Mouse (Mus musculus) embryonic facial prominence, embryonic 15.5 days (tissue): ENCODE data around the gene Noc2l. TPM values are rescaled to one million over a fixed set of nuclear protein-coding genes. Genes with fewer than 3 reads are reported as not detected.
A peak's percentile ranks its signal among the peaks of the same experiment; 100 is the strongest.

Source experiments
- ATAC-seq: fragments of 200-750 bp; cut with Nextera tagmentation; 2 replicates; pipeline ENCODE4 v1.8.0; 2017; ENCODE audit warnings: low read depth, moderate TSS enrichment; ENCODE audit not compliant: insufficient number of reproducible peaks, low FRiP score, low TSS enrichment
- H3K27ac ChIP-seq: fragments of 300-500 bp; sonication (generic); replicated peaks from 2 replicates; pipeline ENCODE4 v1.5.1; 2015; ENCODE audit warnings: mild to moderate bottlenecking, inconsistent platforms
- H3K27me3 ChIP-seq: fragments of 300-500 bp; sonication (generic); 2 replicates; pipeline ENCODE4 v1.6.1; 2015; ENCODE audit warnings: inconsistent platforms
- H3K36me3 ChIP-seq: fragments of 300-500 bp; sonication (generic); 2 replicates; pipeline ENCODE4 v1.6.1; 2015; ENCODE audit warnings: mild to moderate bottlenecking, inconsistent platforms
- H3K4me1 ChIP-seq: fragments of 300-500 bp; sonication (generic); 2 replicates; pipeline ENCODE4 v1.6.1; 2015; ENCODE audit warnings: inconsistent platforms
- H3K4me2 ChIP-seq: fragments of 300-500 bp; sonication (generic); replicated peaks from 2 replicates; pipeline ENCODE4 v1.6.1; 2015; ENCODE audit warnings: mild to moderate bottlenecking, inconsistent platforms
- H3K4me3 ChIP-seq: fragments of 300-500 bp; sonication (generic); replicated peaks from 2 replicates; pipeline ENCODE4 v1.5.1; 2015; ENCODE audit warnings: mild to moderate bottlenecking, inconsistent platforms
- H3K9ac ChIP-seq: fragments of 300-500 bp; sonication (generic); 2 replicates; pipeline ENCODE4 v1.6.1; 2015; ENCODE audit warnings: inconsistent platforms
- H3K9me3 ChIP-seq: fragments of 300-500 bp; sonication (generic); replicated peaks from 2 replicates; pipeline ENCODE4 v1.6.1; 2016; ENCODE audit warnings: inconsistent platforms
- WGBS: fragments of 180-500 bp; shearing (Covaris S2); methylation state at CpG from one replicate; pipeline ENCODE4 v1.1.7; 2015; 5-methylcytosine and 5-hydroxymethylcytosine counted together
- microRNA-seq: library from miRNA; unstranded; fragments of <30 nt; microRNA quantifications from one replicate; pipeline ENCODE4, GENCODE M21; 2016; ENCODE audit warnings: borderline number of aligned reads
- polyA plus RNA-seq: library from polyadenylated mRNA; unstranded; fragments of >200 nt; fragmentation: Nextera tagmentation; extraction: Ambion mirVana; gene quantifications from 2 replicates; pipeline ENCODE4 v1.2.1, GENCODE M21; 2015

The Noc2l gene
- polyA plus RNA-seq, 1 experiment from 2014 or later: 71.9 TPM

- 65% methylated on average over 11 of the region's 11 CpGs for WGBS
- H3K9ac ChIP-seq: no peak overlapping the region
Observed at GRCm38 (mm10) chr4:156249567-156249966, 13.8 kb downstream of the Noc2l start.

GRCm38 (mm10) chr4:156251081-156251480, 15.3 kb downstream of the Noc2l start:
- ATAC-seq: no peak
- Histone ChIP-seq H3K4me3 (no peak overlapping the region), H3K27me3 (peaks cover 31% of the 10 kb centered on the region), H3K36me3 (peaks cover 32% of the 10 kb centered on the region), H3K9me3 (no peaks in the 10 kb centered on the region), H3K9ac (no peak overlapping the region), H3K4me2 (no peak overlapping the region), H3K4me1 (peaks cover 14% of the 10 kb centered on the region), H3K27ac (no peak overlapping the region)
- 58% methylated on average over 8 of the region's 8 CpGs for WGBS

More at GRCm38 (mm10) chr4:156249567-156249966, 13.8 kb downstream of the Noc2l start:
- no peak overlapping the region for H3K27ac ChIP-seq
- H3K36me3 ChIP-seq: peaks cover 46% of the 10 kb centered on the region
- H3K4me2 ChIP-seq: no peak overlapping the region
- no peak for ATAC-seq
- no peak overlapping the region for H3K4me3 ChIP-seq
- H3K4me1 ChIP-seq: peaks cover 3% of the 10 kb centered on the region
- no peaks in the 10 kb centered on the region for H3K9me3 ChIP-seq
- peaks cover 19% of the 10 kb centered on the region for H3K27me3 ChIP-seq

GRCm38 (mm10) chr4:156252140-156252539, 16.3 kb downstream of the Noc2l start:
- H3K9ac ChIP-seq: no peak overlapping the region
- H3K4me2 ChIP-seq: no peak overlapping the region
- H3K27ac ChIP-seq: no peak overlapping the region
- H3K9me3 ChIP-seq: no peaks in the 10 kb centered on the region
- peaks cover 22% of the 10 kb centered on the region for H3K36me3 ChIP-seq
- no peak overlapping the region for H3K4me3 ChIP-seq
- H3K27me3 ChIP-seq: peaks cover 31% of the 10 kb centered on the region
- ATAC-seq: no peak
- peaks cover 14% of the 10 kb centered on the region for H3K4me1 ChIP-seq
- 37% methylated on average over 7 of the region's 7 CpGs for WGBS

- Histone ChIP-seq H3K4me1 (peaks cover 14% of the 10 kb centered on the region), H3K4me3 (no peak overlapping the region), H3K27me3 (peaks cover 31% of the 10 kb centered on the region), H3K9me3 (no peaks in the 10 kb centered on the region), H3K4me2 (no peak overlapping the region), H3K27ac (no peak overlapping the region), H3K9ac (no peak overlapping the region), H3K36me3 (peaks cover 17% of the 10 kb centered on the region)
- ATAC-seq: no peak
- 26% methylated on average over 3 of the region's 3 CpGs for WGBS
Observed at GRCm38 (mm10) chr4:156252619-156253018, 16.8 kb downstream of the Noc2l start.

GRCm38 (mm10) chr4:156253043-156253442, 17.2 kb downstream of the Noc2l start:
- Histone ChIP-seq H3K4me3 (no peak overlapping the region), H3K4me2 (no peak overlapping the region), H3K36me3 (peaks cover 13% of the 10 kb centered on the region), H3K27ac (no peak overlapping the region), H3K4me1 (peaks cover 14% of the 10 kb centered on the region), H3K9ac (no peak overlapping the region), H3K27me3 (peaks cover 31% of the 10 kb centered on the region), H3K9me3 (no peaks in the 10 kb centered on the region)
- no peak for ATAC-seq
- 41% methylated on average over 7 of the region's 7 CpGs for WGBS

GRCm38 (mm10) chr4:156254361-156255077, 18.7 kb downstream of the Noc2l start:
- Histone ChIP-seq H3K4me3 (peak overlapping the region; percentile 23), H3K27ac (no peak overlapping the region), H3K36me3 (no peaks in the 10 kb centered on the region), H3K4me2 (peak overlapping the region; percentile 27; the same call in 1 of the 2 replicates), H3K9ac (no peak overlapping the region), H3K27me3 (peaks cover 31% of the 10 kb centered on the region), H3K9me3 (no peaks in the 10 kb centered on the region), H3K4me1 (peaks cover 14% of the 10 kb centered on the region)
- WGBS: 2% methylated on average over 30 of the region's 30 CpGs
- 0 out of 2 replicates have a peak, but pooled peaks have one; percentile 34 for ATAC-seq

- Histone ChIP-seq H3K4me3 (peak within 1 kb of the TSS; percentile 23), H3K27me3 (peaks cover 31% of the 10 kb centered on the region), H3K9ac (no peak within 1 kb of the TSS), H3K9me3 (no peaks in the 10 kb centered on the region), H3K36me3 (no peaks in the 10 kb centered on the region), H3K27ac (no peak within 1 kb of the TSS), H3K4me1 (peaks cover 14% of the 10 kb centered on the region), H3K4me2 (peak within 1 kb of the TSS; percentile 27; the same call in 1 of the 2 replicates)
- peak; percentile 29; the same call in 1 of the 2 replicates for ATAC-seq
- 8% methylated on average over 26 of the region's 26 CpGs for WGBS
Observed at GRCm38 (mm10) chr4:156255078-156255839, 19.4 kb downstream of the Noc2l start, which contains the start of gene Samd11. Samd11 (minus strand) TSS chr4:156255657.

Small RNA genes lying within 50 kb of the gene (microRNA-seq; reads per million reads assigned to microRNA genes)
- 2.8 reads per million, percentile 11 among the genes with 10 or more reads in this experiment for gene Mir7658

Other genes starting within 250 kb of the Noc2l start
- 16.6 and 16.7 TPM in 2 replicates for gene B3galt6, start 243.4 kb upstream of the Noc2l start, polyA plus RNA-seq
- gene Sdf4, start 243.1 kb upstream of the Noc2l start, polyA plus RNA-seq: 165 and 172 TPM in 2 replicates
- gene Tnfrsf4, start 222.2 kb upstream of the Noc2l start, polyA plus RNA-seq: 1.1 and 1.2 TPM in 2 replicates
- 6.0 and 7.1 TPM in 2 replicates for gene Tnfrsf18, start 209.8 kb upstream of the Noc2l start, polyA plus RNA-seq
- 4.0 and 4.3 TPM in 2 replicates for gene Ttll10, start 176.6 kb upstream of the Noc2l start, polyA plus RNA-seq
- gene 9430015G10Rik, start 126.0 kb upstream of the Noc2l start, polyA plus RNA-seq: 32.8 and 33.5 TPM in 2 replicates
- gene Rnf223, start 105.5 kb upstream of the Noc2l start, polyA plus RNA-seq: 0.67 and 1.8 TPM in 2 replicates
- 72.1 and 82.0 TPM in 2 replicates for gene Agrn, start 38.5 kb upstream of the Noc2l start, polyA plus RNA-seq
- 4.1 and 4.4 TPM in 2 replicates for gene Isg15, start 35.2 kb upstream of the Noc2l start, polyA plus RNA-seq
- gene AW011738, start 32.7 kb upstream of the Noc2l start, polyA plus RNA-seq: 3.1 and 3.6 TPM in 2 replicates
- 3.8 and 4.6 TPM in 2 replicates for gene Perm1, start 20.1 kb upstream of the Noc2l start, polyA plus RNA-seq
- 43.4 and 44.1 TPM in 2 replicates for gene Plekhn1, start 1.2 kb upstream of the Noc2l start, polyA plus RNA-seq
- 0.28 and 0.42 TPM in 2 replicates for gene Samd11, start 19.6 kb downstream of the Noc2l start, polyA plus RNA-seq
- 0.05 TPM in 1 of 2 replicates, not detected in the other for gene Vmn2r-ps159, start 95.1 kb downstream of the Noc2l start, polyA plus RNA-seq